Mouse (Mus musculus): Measurements from ENCODE around the gene Crispld2. TPM values are rescaled to one million over a fixed set of nuclear protein-coding genes. Genes with fewer than 3 reads are reported as not detected.

Gene Crispld2
- polyA plus RNA-seq, 1 experiment = not detected

DNA sequence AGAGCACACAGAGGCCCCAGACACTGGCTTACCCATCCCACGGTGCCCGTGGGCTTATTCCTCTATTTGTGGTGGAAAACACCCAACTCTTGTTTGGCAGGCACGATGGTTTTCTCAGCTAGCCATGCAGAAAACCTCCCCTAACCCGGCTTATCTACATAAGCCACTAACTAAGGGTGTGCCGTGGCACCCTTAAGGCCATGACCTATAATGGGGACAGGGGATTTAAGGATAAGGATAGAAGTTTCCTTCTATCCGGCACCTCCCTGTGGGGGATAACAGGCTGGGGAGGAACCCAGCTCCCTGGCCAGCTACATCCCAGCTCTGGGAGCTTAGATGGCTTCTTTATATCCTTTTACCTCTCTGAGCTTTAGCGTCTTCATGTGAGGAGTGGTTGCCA is 28.1 kb downstream of the Crispld2 start:
- H3K27ac ChIP-seq (ENCODE audit: insufficient read depth, low read depth, low read length) = no peak overlapping the region
- no peak overlapping the region for H3K4me3 ChIP-seq (ENCODE audit: insufficient read depth, low read length)
- TF ChIP-seq POLR2A (IDR thresholded peaks at IDR 0.05; ENCODE audit: borderline replicate concordance, low read depth, low read length) (no peak), CTCF (IDR thresholded peaks at IDR 0.05; ENCODE audit: low read depth, low read length) (no peak)
- peaks cover 7% of the 10 kb centered on the region for H3K4me1 ChIP-seq (ENCODE audit: control insufficient read depth, insufficient read depth, low read length)

DNA sequence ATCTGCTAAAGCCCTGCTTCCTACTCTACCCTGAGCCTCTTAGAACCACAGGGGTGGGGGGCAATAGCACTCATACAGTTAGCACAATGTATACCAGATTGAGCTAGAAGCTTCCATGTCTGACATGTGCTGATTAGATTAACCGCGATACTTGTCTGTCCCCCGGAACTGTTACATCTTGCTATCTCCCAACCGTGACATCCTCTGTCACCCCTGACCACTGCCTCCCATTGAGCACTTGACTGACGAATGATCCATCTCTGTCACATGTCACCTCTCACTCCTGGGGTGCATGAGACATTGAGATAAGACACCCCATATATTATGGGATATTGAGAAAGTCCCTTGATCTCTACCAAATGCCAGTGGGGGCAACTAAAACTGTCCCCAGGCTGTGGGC is 34.0 kb downstream of the Crispld2 start:
- Histone ChIP-seq H3K4me3 (ENCODE audit: insufficient read depth, low read length) (no peak overlapping the region), H3K27ac (ENCODE audit: insufficient read depth, low read depth, low read length) (no peak overlapping the region), H3K4me1 (ENCODE audit: control insufficient read depth, insufficient read depth, low read length) (no peaks in the 10 kb centered on the region)
- no peak for TF ChIP-seq CTCF (IDR thresholded peaks at IDR 0.05; ENCODE audit: low read depth, low read length)
- no peak for TF ChIP-seq POLR2A (IDR thresholded peaks at IDR 0.05; ENCODE audit: borderline replicate concordance, low read depth, low read length)

DNA sequence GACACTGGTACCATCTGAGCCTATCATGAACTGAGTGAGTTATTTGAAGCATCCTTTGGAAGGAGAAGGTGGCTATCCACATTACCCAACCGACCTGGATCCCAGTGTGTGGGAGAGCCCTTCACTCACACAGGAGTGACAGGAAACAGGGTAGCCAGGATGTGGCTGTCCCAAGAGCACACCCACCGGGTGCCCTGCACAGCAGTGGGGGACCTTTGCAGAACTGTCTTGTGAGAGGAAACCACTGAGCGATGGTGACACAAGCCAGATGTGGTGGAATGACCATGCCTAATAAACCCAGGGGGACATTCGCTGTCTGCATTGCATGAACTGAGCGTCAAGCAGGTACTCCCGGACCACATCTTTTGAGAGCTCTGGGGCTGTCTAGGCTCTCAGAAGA is 34.8 kb downstream of the Crispld2 start:
- no peaks in the 10 kb centered on the region for H3K4me1 ChIP-seq (ENCODE audit: control insufficient read depth, insufficient read depth, low read length)
- no peak overlapping the region for H3K4me3 ChIP-seq (ENCODE audit: insufficient read depth, low read length)
- no peak for TF ChIP-seq CTCF (IDR thresholded peaks at IDR 0.05; ENCODE audit: low read depth, low read length)
- no peak for TF ChIP-seq POLR2A (IDR thresholded peaks at IDR 0.05; ENCODE audit: borderline replicate concordance, low read depth, low read length)
- H3K27ac ChIP-seq (ENCODE audit: insufficient read depth, low read depth, low read length) = no peak overlapping the region

DNA sequence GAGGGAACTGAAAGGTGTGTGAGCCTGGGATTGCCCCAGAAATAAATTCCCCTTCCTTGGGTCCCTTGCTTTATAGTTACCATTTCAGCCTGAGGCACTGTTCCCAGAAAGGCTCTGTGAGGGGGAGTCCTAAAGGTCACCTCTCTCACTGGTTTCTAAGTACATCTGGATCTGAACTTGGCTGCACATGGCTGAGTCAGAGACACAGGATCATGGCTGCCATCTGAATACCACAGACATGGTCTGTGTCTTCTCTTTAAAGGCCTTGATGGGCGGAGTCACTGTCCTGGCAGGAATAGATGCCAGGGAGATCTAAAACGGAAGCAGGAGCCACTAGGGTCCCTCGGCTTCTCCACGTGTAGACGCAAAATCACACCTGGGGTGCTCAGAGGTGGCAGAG is 38.2 kb downstream of the Crispld2 start:
- no peak overlapping the region for H3K4me3 ChIP-seq (ENCODE audit: insufficient read depth, low read length)

GRCm38 (mm10) chr8:120032549-120033208 is 40.4 kb downstream of the Crispld2 start:
- TF ChIP-seq POLR2A (IDR thresholded peaks at IDR 0.05; ENCODE audit: borderline replicate concordance, low read depth, low read length) (no peak), CTCF (IDR thresholded peaks at IDR 0.05; ENCODE audit: low read depth, low read length) (no peak)
- H3K4me3 ChIP-seq (ENCODE audit: insufficient read depth, low read length) = no peak overlapping the region
- peaks cover 2% of the 10 kb centered on the region; the same call in 1 of the 2 replicates for H3K4me1 ChIP-seq (ENCODE audit: control insufficient read depth, insufficient read depth, low read length)
- H3K27ac ChIP-seq (ENCODE audit: insufficient read depth, low read depth, low read length) = no peak overlapping the region

More for the DNA sequence above, 38.2 kb downstream of the Crispld2 start:
- Histone ChIP-seq H3K4me1 (ENCODE audit: control insufficient read depth, insufficient read depth, low read length) (peaks cover 2% of the 10 kb centered on the region; the same call in 1 of the 2 replicates), H3K27ac (ENCODE audit: insufficient read depth, low read depth, low read length) (no peak overlapping the region)
- TF ChIP-seq CTCF (IDR thresholded peaks at IDR 0.05; ENCODE audit: low read depth, low read length) (no peak), POLR2A (IDR thresholded peaks at IDR 0.05; ENCODE audit: borderline replicate concordance, low read depth, low read length) (no peak)

GRCm38 (mm10) chr8:120034471-120034870 is 42.2 kb downstream of the Crispld2 start:
- H3K4me3 ChIP-seq (ENCODE audit: insufficient read depth, low read length) = no peak overlapping the region
- H3K27ac ChIP-seq (ENCODE audit: insufficient read depth, low read depth, low read length) = no peak overlapping the region
- no peak for TF ChIP-seq POLR2A (IDR thresholded peaks at IDR 0.05; ENCODE audit: borderline replicate concordance, low read depth, low read length)
- no peak for TF ChIP-seq CTCF (IDR thresholded peaks at IDR 0.05; ENCODE audit: low read depth, low read length)
- peaks cover 2% of the 10 kb centered on the region; the same call in 1 of the 2 replicates for H3K4me1 ChIP-seq (ENCODE audit: control insufficient read depth, insufficient read depth, low read length)

- Histone ChIP-seq H3K4me3 (ENCODE audit: insufficient read depth, low read length) (no peak overlapping the region), H3K27ac (ENCODE audit: insufficient read depth, low read depth, low read length) (no peak overlapping the region), H3K4me1 (ENCODE audit: control insufficient read depth, insufficient read depth, low read length) (peaks cover 7% of the 10 kb centered on the region)
- TF ChIP-seq POLR2A (IDR thresholded peaks at IDR 0.05; ENCODE audit: borderline replicate concordance, low read depth, low read length) = no peak
- TF ChIP-seq CTCF (IDR thresholded peaks at IDR 0.05; ENCODE audit: low read depth, low read length) = no peak
These were observed 43.9 kb downstream of the Crispld2 start for GRCm38 (mm10) chr8:120036111-120036510.

DNA sequence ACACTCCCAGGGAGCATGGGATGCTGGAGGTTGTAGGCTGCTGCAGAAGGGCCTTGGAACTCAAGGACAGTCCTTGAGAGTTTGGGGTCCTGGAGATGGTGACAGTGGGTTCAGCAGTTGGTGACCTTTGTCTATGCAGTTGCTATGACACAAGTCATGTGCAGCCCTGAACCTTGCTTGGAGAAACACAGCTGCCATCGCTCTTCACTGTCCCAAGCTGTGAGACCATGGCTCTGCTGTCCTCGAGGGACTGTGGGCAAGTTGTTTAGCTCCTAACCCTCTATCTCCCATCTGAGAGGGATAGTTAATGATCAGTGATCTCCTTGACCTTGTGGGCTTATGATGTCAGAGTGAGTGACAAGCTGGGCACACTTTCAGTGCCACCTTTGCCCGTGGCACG is 44.3 kb downstream of the Crispld2 start:
- TF ChIP-seq CTCF (IDR thresholded peaks at IDR 0.05; ENCODE audit: low read depth, low read length) (no peak), POLR2A (IDR thresholded peaks at IDR 0.05; ENCODE audit: borderline replicate concordance, low read depth, low read length) (no peak)
- Histone ChIP-seq H3K4me1 (ENCODE audit: control insufficient read depth, insufficient read depth, low read length) (peaks cover 11% of the 10 kb centered on the region), H3K4me3 (ENCODE audit: insufficient read depth, low read length) (no peak overlapping the region), H3K27ac (ENCODE audit: insufficient read depth, low read depth, low read length) (no peak overlapping the region)

- H3K27ac ChIP-seq (ENCODE audit: insufficient read depth, low read depth, low read length) = no peak overlapping the region
- TF ChIP-seq POLR2A (IDR thresholded peaks at IDR 0.05; ENCODE audit: borderline replicate concordance, low read depth, low read length) (no peak), CTCF (IDR thresholded peaks at IDR 0.05; ENCODE audit: low read depth, low read length) (no peak)
- no peak overlapping the region for H3K4me3 ChIP-seq (ENCODE audit: insufficient read depth, low read length)
- H3K4me1 ChIP-seq (ENCODE audit: control insufficient read depth, insufficient read depth, low read length) = peaks cover 11% of the 10 kb centered on the region
These were observed 45.0 kb downstream of the Crispld2 start for GRCm38 (mm10) chr8:120037199-120037598.

GRCm38 (mm10) chr8:120037611-120038010 is 45.4 kb downstream of the Crispld2 start:
- peaks cover 13% of the 10 kb centered on the region for H3K4me1 ChIP-seq (ENCODE audit: control insufficient read depth, insufficient read depth, low read length)
- no peak for TF ChIP-seq CTCF (IDR thresholded peaks at IDR 0.05; ENCODE audit: low read depth, low read length)
- TF ChIP-seq POLR2A (IDR thresholded peaks at IDR 0.05; ENCODE audit: borderline replicate concordance, low read depth, low read length) = no peak

More at GRCm38 (mm10) chr8:120037611-120038010, 45.4 kb downstream of the Crispld2 start:
- Histone ChIP-seq H3K4me3 (ENCODE audit: insufficient read depth, low read length) (no peak overlapping the region), H3K27ac (ENCODE audit: insufficient read depth, low read depth, low read length) (no peak overlapping the region)

All from bone marrow macrophage, adult 2 months (primary cell).